Mouse (Mus musculus) heart, embryonic 11.5 days (tissue): ENCODE data around the gene Grik1. TPM values are rescaled to one million over a fixed set of nuclear protein-coding genes. Genes with fewer than 3 reads are reported as not detected.

Source experiments
- ATAC-seq: fragments of 200-750 bp; cut with Nextera tagmentation; replicated peaks from 2 replicates; pipeline ENCODE4 v1.8.0; 2017; ENCODE audit warnings: moderate library complexity; ENCODE audit not compliant: insufficient number of reproducible peaks, low FRiP score, low TSS enrichment
- H3K27ac ChIP-seq: fragments of 300-500 bp; sonication (generic); 2 replicates; pipeline ENCODE4 v1.5.1; 2014; ENCODE audit warnings: mild to moderate bottlenecking, low read depth, low read length
- H3K27me3 ChIP-seq: fragments of 300-500 bp; sonication (generic); 2 replicates; pipeline ENCODE4 v1.6.1; 2014; ENCODE audit warnings: mild to moderate bottlenecking, low read length, mixed read lengths; ENCODE audit not compliant: control insufficient read depth, insufficient read depth
- H3K36me3 ChIP-seq: fragments of 300-500 bp; sonication (generic); 2 replicates; pipeline ENCODE4 v1.6.1; 2014; ENCODE audit warnings: mild to moderate bottlenecking, low read length, moderate library complexity, mixed read lengths; ENCODE audit not compliant: control insufficient read depth, insufficient read depth
- H3K4me1 ChIP-seq: fragments of 300-500 bp; sonication (generic); 2 replicates; pipeline ENCODE4 v1.6.1; 2014; ENCODE audit warnings: low read length; ENCODE audit not compliant: control insufficient read depth, insufficient read depth
- H3K4me2 ChIP-seq: fragments of 300-500 bp; sonication (generic); 2 replicates; pipeline ENCODE4 v1.6.1; 2014; ENCODE audit warnings: mild to moderate bottlenecking, moderate library complexity
- H3K4me3 ChIP-seq: fragments of 300-500 bp; sonication (generic); 2 replicates; pipeline ENCODE4 v1.5.1; 2014; ENCODE audit warnings: low read depth, low read length
- H3K9ac ChIP-seq: fragments of 300-500 bp; sonication (generic); 2 replicates; pipeline ENCODE4 v1.6.1; 2014; ENCODE audit warnings: mild to moderate bottlenecking, low read depth, low read length, moderate library complexity
- H3K9me3 ChIP-seq: fragments of 300-500 bp; sonication (generic); replicated peaks from 2 replicates; pipeline ENCODE4 v1.6.1; 2016; ENCODE audit warnings: low read length; ENCODE audit not compliant: control insufficient read depth
- WGBS: fragments of 180-500 bp; shearing (Covaris S2); extraction: QIAGEN DNeasy Blood & Tissue Kit; methylation state at CpG from one replicate; pipeline ENCODE4 v1.1.7; 2014; ENCODE audit not compliant: insufficient replicate concordance; 5-methylcytosine and 5-hydroxymethylcytosine counted together
- polyA plus RNA-seq: library from polyadenylated mRNA; unstranded; fragments of >200 nt; fragmentation: Nextera tagmentation; extraction: Ambion mirVana; gene quantifications from 2 replicates; pipeline ENCODE4 v1.2.1, GENCODE M21; 2014

Gene Grik1
- polyA plus RNA-seq, 1 experiment from 2014 or later: 0.82 TPM

DNA sequence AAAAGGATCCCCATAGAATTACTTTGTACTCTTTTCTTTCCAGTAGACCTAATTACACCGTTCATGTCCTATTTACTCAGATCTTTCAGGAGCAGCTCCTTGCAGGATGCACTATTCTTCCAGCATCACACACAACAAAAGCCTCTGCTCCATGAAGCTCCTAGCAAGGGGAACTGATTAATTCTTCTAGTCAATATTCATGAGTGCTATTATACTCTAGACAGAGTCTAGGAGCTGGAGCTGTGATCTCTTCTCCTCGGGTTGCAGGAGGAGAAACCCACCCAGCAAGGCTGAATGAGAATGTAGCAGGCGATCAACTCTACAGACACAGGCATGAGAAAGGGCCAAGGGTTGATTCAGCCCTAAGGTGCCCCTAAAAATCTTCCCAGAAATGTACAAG, 40.2 kb downstream of the Grik1 start:
- Histone ChIP-seq H3K27ac (no peak overlapping the region), H3K9ac (no peak overlapping the region), H3K36me3 (no peaks in the 10 kb centered on the region), H3K4me2 (no peak overlapping the region), H3K9me3 (no peaks in the 10 kb centered on the region), H3K4me3 (no peak overlapping the region), H3K4me1 (no peaks in the 10 kb centered on the region), H3K27me3 (no peaks in the 10 kb centered on the region)
- no peak for ATAC-seq
- 64% methylated on average over 3 of the region's 3 CpGs for WGBS

DNA sequence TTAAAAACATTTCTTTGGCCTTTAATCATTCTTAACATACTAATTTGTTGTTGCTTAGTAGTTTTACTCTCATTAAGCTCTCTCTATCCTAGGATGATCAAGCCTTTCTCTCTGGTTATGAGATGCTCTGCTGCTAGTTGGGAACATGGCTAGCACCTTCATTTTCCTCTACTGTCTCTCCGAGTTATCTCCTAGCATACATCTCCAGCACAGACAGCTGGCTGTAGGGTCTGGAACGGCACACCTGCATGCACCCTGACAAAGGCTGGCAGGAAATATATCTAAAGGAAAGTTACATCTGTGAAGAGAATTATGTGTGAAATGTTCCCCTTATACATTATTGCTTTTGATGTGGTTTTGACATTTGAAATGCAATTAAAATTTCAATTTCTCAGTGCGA, 42.5 kb downstream of the Grik1 start:
- no peaks in the 10 kb centered on the region for H3K9me3 ChIP-seq
- H3K4me2 ChIP-seq: no peak overlapping the region
- no peak overlapping the region for H3K27ac ChIP-seq
- H3K4me1 ChIP-seq: no peaks in the 10 kb centered on the region
- no peaks in the 10 kb centered on the region for H3K27me3 ChIP-seq
- no peak for ATAC-seq
- no peak overlapping the region for H3K9ac ChIP-seq
- H3K4me3 ChIP-seq: no peak overlapping the region
- 76% methylated on average over 3 of the region's 3 CpGs for WGBS
- no peaks in the 10 kb centered on the region for H3K36me3 ChIP-seq

DNA sequence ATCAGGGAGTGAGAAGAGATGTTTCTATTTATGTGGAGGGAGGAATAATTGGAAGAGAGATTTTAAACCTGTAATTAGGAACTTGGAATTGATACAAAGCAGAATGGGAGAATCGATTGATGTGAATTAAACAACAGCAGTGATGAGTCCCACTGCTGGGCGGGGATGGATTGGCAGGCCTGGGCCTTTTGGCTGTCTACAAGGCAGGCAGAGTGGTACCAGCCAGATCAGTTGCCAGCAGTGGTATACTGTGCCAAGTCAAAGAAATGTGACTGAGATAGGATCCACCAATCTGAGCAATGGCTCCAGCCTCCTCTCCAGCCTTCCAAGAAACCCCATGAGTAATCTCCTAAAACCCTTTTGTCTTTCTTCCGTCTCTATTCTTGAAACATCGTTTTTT, 45.4 kb downstream of the Grik1 start:
- Histone ChIP-seq H3K4me2 (no peak overlapping the region), H3K27ac (no peak overlapping the region), H3K4me1 (no peaks in the 10 kb centered on the region), H3K9ac (no peak overlapping the region), H3K9me3 (no peaks in the 10 kb centered on the region), H3K4me3 (no peak overlapping the region), H3K36me3 (no peaks in the 10 kb centered on the region), H3K27me3 (no peaks in the 10 kb centered on the region)
- ATAC-seq: no peak
- 67% methylated on average over 4 of the region's 4 CpGs for WGBS

DNA sequence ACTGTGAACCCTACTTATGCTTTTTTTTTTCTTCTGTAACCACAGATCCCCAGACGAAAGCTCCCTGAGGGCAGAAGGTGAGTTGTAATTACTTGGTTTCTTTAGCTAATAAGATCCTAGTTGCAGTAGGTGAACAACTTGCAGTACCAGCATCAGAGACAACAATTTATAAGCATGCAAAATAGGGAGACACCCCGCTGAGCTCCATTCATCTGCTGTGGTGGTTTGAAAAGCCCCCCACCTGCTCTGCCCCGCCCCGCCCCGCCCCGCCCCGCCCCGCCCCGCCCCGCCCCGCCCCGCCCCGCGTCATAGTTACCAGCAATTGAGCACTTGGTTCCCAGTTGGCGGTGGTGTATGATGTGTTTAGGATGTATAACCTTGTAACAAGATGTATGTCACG, 64.4 kb downstream of the Grik1 start:
- H3K36me3 ChIP-seq: no peaks in the 10 kb centered on the region
- no peak for ATAC-seq
- WGBS: 61% methylated on average over 11 of the region's 16 CpGs
- H3K9me3 ChIP-seq: no peaks in the 10 kb centered on the region
- no peaks in the 10 kb centered on the region for H3K27me3 ChIP-seq
- no peak overlapping the region for H3K4me2 ChIP-seq
- no peak overlapping the region for H3K4me3 ChIP-seq
- H3K4me1 ChIP-seq: no peaks in the 10 kb centered on the region
- no peak overlapping the region for H3K9ac ChIP-seq
- H3K27ac ChIP-seq: no peak overlapping the region

DNA sequence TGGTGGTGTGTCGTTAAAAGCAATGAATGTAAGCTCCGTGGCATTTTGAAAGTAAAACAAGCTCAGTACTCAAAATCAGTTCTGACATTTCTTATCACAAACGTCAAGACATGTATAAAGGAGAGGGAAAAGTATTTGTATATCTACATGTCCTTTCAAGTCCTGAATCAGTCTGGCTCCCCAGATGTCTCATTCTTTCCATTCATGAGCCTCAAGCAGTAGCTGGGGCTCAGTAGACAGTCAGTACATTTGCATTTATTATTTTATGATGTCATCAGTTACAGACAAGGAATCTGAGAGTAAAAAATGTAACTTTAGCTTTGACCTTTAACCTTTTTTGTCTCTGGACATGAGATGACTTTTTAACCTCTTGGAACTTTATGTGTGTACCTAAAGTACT, 68.1 kb downstream of the Grik1 start:
- Histone ChIP-seq H3K27me3 (no peaks in the 10 kb centered on the region), H3K27ac (no peak overlapping the region), H3K4me2 (no peak overlapping the region), H3K4me1 (no peaks in the 10 kb centered on the region), H3K4me3 (no peak overlapping the region), H3K9me3 (no peaks in the 10 kb centered on the region), H3K36me3 (no peaks in the 10 kb centered on the region), H3K9ac (no peak overlapping the region)
- no peak for ATAC-seq
- WGBS: 47% methylated on average over 3 of the region's 3 CpGs

DNA sequence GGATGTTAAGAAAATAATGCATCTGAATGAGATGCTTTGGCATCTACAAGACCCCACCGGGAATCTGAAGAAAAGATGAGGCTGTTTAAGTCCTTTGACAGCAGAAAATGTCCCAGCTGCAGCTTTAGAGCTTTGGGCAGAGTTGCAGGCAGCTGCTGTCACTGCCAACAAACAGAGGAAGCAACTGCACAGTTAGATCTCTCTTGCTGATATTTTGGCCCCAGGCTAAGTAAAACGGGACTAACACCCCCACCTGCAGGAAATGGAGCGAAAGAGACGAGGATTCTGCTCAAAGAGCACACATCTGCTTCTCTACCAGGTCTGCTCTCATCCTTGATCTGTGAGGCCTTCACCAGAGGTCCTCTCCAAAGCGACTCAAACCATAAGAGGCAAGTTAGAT, 77.5 kb downstream of the Grik1 start:
- Histone ChIP-seq H3K9ac (no peak overlapping the region), H3K4me1 (no peaks in the 10 kb centered on the region), H3K27me3 (no peaks in the 10 kb centered on the region), H3K36me3 (no peaks in the 10 kb centered on the region), H3K4me2 (no peak overlapping the region), H3K4me3 (no peak overlapping the region), H3K27ac (no peak overlapping the region), H3K9me3 (no peaks in the 10 kb centered on the region)
- WGBS: 62% methylated on average over 5 of the region's 5 CpGs
- ATAC-seq: no peak

DNA sequence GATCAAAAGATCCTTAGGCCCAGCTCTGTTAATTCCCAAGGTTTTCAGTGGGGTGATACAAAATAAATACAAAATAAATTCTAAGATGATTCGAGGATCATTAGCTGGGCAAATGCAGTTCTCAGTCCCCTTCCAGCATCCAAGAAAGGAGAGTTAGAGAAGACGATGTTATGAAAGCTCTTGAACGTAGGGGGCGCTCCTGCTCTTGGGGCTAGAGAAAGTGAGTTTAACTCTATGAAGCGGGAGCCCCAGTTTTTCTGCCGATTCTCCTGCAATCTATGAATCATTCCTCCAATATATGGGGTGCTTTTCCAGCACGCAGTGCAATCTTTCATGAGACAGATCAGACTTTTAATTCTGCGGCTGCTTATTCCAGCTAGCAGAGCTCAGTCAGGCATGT, 78.2 kb downstream of the Grik1 start:
- no peak overlapping the region for H3K4me3 ChIP-seq
- no peaks in the 10 kb centered on the region for H3K27me3 ChIP-seq
- no peak for ATAC-seq
- no peaks in the 10 kb centered on the region for H3K4me1 ChIP-seq
- no peak overlapping the region for H3K4me2 ChIP-seq
- no peaks in the 10 kb centered on the region for H3K9me3 ChIP-seq
- H3K27ac ChIP-seq: no peak overlapping the region
- WGBS: 54% methylated on average over 8 of the region's 8 CpGs
- no peaks in the 10 kb centered on the region for H3K36me3 ChIP-seq
- no peak overlapping the region for H3K9ac ChIP-seq

DNA sequence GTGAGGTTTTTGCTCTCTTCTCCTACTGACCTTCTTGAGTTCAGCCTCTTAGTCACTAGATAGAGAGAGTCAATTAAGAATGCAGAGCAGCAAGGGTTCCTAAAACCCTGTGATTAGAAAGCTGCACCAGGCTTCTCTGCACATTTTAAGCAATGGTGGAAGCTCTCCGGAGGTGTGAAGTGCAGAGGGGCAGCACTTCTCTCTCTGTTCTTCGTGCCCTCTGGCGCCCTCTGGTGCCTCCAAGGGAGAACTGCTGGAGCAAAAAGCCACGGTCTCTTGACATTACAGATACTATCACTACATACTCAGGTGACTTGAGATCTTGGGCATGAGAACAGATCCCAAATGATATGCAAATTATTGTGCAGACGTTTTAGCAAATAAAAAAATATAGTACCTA, 85.7 kb downstream of the Grik1 start:
- Histone ChIP-seq H3K4me2 (no peak overlapping the region), H3K4me3 (no peak overlapping the region), H3K27me3 (no peaks in the 10 kb centered on the region), H3K27ac (no peak overlapping the region), H3K9me3 (peaks cover 2% of the 10 kb centered on the region; the same call in 1 of the 2 replicates), H3K36me3 (no peaks in the 10 kb centered on the region), H3K9ac (no peak overlapping the region), H3K4me1 (no peaks in the 10 kb centered on the region)
- 6% methylated on average over 5 of the region's 5 CpGs for WGBS
- ATAC-seq: no peak

DNA sequence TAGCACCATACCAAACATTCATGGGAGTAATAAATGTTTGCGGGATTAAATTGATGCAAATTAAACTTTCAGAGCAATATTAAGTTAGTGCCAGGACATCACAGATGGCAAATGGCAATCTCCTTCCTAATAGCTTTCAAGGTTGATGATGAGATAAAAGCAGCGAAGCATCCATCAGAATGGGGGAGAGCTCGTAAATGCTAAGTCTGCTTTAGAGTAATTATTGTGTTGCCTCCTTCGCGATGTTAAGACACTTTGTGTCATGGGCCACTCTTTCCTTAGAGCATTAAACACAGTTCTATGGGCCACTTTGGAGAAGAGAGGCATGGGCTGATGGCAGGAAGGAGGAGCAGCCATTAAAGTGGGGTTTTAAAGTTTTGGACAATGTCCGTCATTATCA, 86.1 kb downstream of the Grik1 start:
- ATAC-seq: no peak
- H3K36me3 ChIP-seq: no peaks in the 10 kb centered on the region
- 77% methylated on average over 6 of the region's 6 CpGs for WGBS
- H3K27me3 ChIP-seq: no peaks in the 10 kb centered on the region
- no peak overlapping the region for H3K4me2 ChIP-seq
- no peaks in the 10 kb centered on the region for H3K4me1 ChIP-seq
- H3K9ac ChIP-seq: no peak overlapping the region
- no peak overlapping the region for H3K27ac ChIP-seq
- no peak overlapping the region for H3K4me3 ChIP-seq
- peaks cover 2% of the 10 kb centered on the region; the same call in 1 of the 2 replicates for H3K9me3 ChIP-seq
